8 mouse cellular contexts compared by ENCODE assay signal in the genomic region with DNA sequence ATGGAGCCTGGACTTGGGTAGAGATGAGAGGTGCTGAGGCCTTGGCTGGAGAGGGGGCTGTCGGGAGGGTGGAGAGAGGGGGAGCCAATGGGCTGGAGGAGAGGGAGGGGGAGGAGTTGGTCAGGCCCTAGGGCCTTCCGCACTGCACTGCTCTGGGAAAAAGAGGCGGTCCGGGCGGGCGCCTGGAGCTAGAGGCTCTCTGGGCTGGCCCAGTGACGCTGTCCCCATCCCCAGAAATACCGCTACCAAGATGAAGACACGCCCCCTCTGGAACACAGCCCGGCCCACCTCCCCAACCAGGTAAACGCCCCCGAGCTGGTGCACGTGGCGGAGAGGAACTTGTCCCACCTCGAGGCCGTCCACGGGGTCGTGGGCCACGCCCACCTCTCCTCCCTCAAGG. TPM values are rescaled to one million over a fixed set of nuclear protein-coding genes. Genes with fewer than 3 reads are reported as not detected.
DNase-seq lines count a peak whose midpoint lies in the region; ATAC-seq and TF ChIP-seq lines count a peak whose summit lies in the region.

No protein-coding gene starts in this region.

- H3K27ac ChIP-seq in brown adipose tissue, adult 24 weeks (replicated peaks; ENCODE audit: low read depth, low read length), result no peak overlapping the region
- peak overlapping the region; percentile 94 for H3K27ac ChIP-seq in forebrain, postnatal 0 days (ENCODE audit: low read depth, low read length)
- peak overlapping the region; percentile 98 for H3K27ac ChIP-seq in hindbrain, embryonic 13.5 days
- 0 out of 2 replicates have a peak overlapping the region, but pooled peaks have one; percentile 11 for H3K27ac ChIP-seq in liver, postnatal 0 days (ENCODE audit: low read depth)
- peak overlapping the region; percentile 85; the same call in 1 of the 2 replicates for H3K27ac ChIP-seq in stomach, embryonic 14.5 days (ENCODE audit: low read length)

- no peak for TF ChIP-seq EP300 in liver, postnatal 0 days (IDR thresholded peaks at IDR 0.05; ENCODE audit: low read depth)

- no peaks in the 10 kb centered on the region for H3K9me3 ChIP-seq in forebrain, postnatal 0 days (ENCODE audit: low read length)
- no peaks in the 10 kb centered on the region for H3K9me3 ChIP-seq in hindbrain, embryonic 13.5 days
- H3K9me3 ChIP-seq in liver, postnatal 0 days (ENCODE audit: low read length), result no peaks in the 10 kb centered on the region
- no peaks in the 10 kb centered on the region for H3K9me3 ChIP-seq in stomach, embryonic 14.5 days (ENCODE audit: control insufficient read depth, low read depth, low read length)

- TF ChIP-seq CTCF in forebrain, postnatal 0 days (IDR thresholded peaks at IDR 0.05; ENCODE audit: low read depth), result no peak
- no peak for TF ChIP-seq CTCF in liver, postnatal 0 days (IDR thresholded peaks at IDR 0.05; ENCODE audit: low read depth)

- no peaks in the 10 kb centered on the region for H3K27me3 ChIP-seq in forebrain, postnatal 0 days (ENCODE audit: insufficient read depth, low read length)
- H3K27me3 ChIP-seq in hindbrain, embryonic 13.5 days, result no peaks in the 10 kb centered on the region
- H3K27me3 ChIP-seq in liver, postnatal 0 days (ENCODE audit: insufficient read depth, low read length), result peaks cover 14% of the 10 kb centered on the region; the same call in 1 of the 2 replicates
- H3K27me3 ChIP-seq in stomach, embryonic 14.5 days (ENCODE audit: control insufficient read depth, insufficient read depth, low read length), result no peaks in the 10 kb centered on the region

- peak overlapping the region; percentile 58 for H3K4me2 ChIP-seq in forebrain, postnatal 0 days (ENCODE audit: low read depth)
- H3K4me2 ChIP-seq in hindbrain, embryonic 13.5 days, result peak overlapping the region; percentile 56
- peak overlapping the region; percentile 44 for H3K4me2 ChIP-seq in liver, postnatal 0 days (ENCODE audit: low read depth, low read length)
- H3K4me2 ChIP-seq in stomach, embryonic 14.5 days (replicated peaks; ENCODE audit: low read depth, low read length), result peak overlapping the region; percentile 57

- H3K4me3 ChIP-seq in brown adipose tissue, adult 24 weeks (ENCODE audit: insufficient read depth, low read depth, low read length), result peak overlapping the region; percentile 37
- H3K4me3 ChIP-seq in forebrain, postnatal 0 days (ENCODE audit: low read depth, low read length), result 0 out of 2 replicates have a peak overlapping the region, but pooled peaks have one; percentile 11
- peak overlapping the region; percentile 40 for H3K4me3 ChIP-seq in hindbrain, embryonic 13.5 days
- no peak overlapping the region for H3K4me3 ChIP-seq in liver, postnatal 0 days (ENCODE audit: low read depth, low read length)
- H3K4me3 ChIP-seq in stomach, embryonic 14.5 days (ENCODE audit: low read depth, low read length), result peak overlapping the region; percentile 33

- no peaks in the 10 kb centered on the region for H3K4me1 ChIP-seq in brown adipose tissue, adult 24 weeks (ENCODE audit: control insufficient read depth, insufficient read depth, insufficient read length, low read length)
- peaks cover 52% of the 10 kb centered on the region for H3K4me1 ChIP-seq in forebrain, postnatal 0 days (ENCODE audit: insufficient read depth)
- H3K4me1 ChIP-seq in hindbrain, embryonic 13.5 days (replicated peaks), result peaks cover 94% of the 10 kb centered on the region
- peaks cover 7% of the 10 kb centered on the region for H3K4me1 ChIP-seq in liver, postnatal 0 days (ENCODE audit: insufficient read depth)
- peaks cover 52% of the 10 kb centered on the region for H3K4me1 ChIP-seq in stomach, embryonic 14.5 days (ENCODE audit: control insufficient read depth, insufficient read depth, low read length)

- intact Hi-C loops in left cerebral cortex, postnatal 25 days (cut with DNase I), result no loop called here

- WGBS in forebrain, postnatal 0 days, result 5% methylated on average over 19 of the region's 19 CpGs
- WGBS in hindbrain, embryonic 13.5 days, result 2% methylated on average over 19 of the region's 19 CpGs
- WGBS in liver, postnatal 0 days (ENCODE audit: insufficient replicate concordance), result 39% methylated on average over 18 of the region's 19 CpGs
- WGBS in stomach, embryonic 14.5 days, result 4% methylated on average over 19 of the region's 19 CpGs

- DNase-seq in MN1 (ENCODE audit: low spot score), result peak; percentile 87
- no peak for DNase-seq in forebrain, postnatal 0 days
- DNase-seq in liver, postnatal 0 days, result no peak
- DNase-seq in left cerebral cortex, postnatal 25 days (ENCODE audit: low spot score in 2 of 2), result no peak
- no peak for DNase-seq in urinary bladder, adult 18-20 months (ENCODE audit: low spot score in 2 of 2)

- peaks cover 9% of the 10 kb centered on the region for H3K36me3 ChIP-seq in forebrain, postnatal 0 days (ENCODE audit: insufficient read depth)
- peaks cover 12% of the 10 kb centered on the region for H3K36me3 ChIP-seq in hindbrain, embryonic 13.5 days
- no peaks in the 10 kb centered on the region for H3K36me3 ChIP-seq in liver, postnatal 0 days (replicated peaks; ENCODE audit: insufficient read depth, low read length)
- H3K36me3 ChIP-seq in stomach, embryonic 14.5 days (ENCODE audit: control insufficient read depth, insufficient read depth, low read length), result peaks cover 10% of the 10 kb centered on the region

- 0 out of 2 replicates have a peak overlapping the region, but pooled peaks have one; percentile 31 for H3K9ac ChIP-seq in forebrain, postnatal 0 days
- peak overlapping the region; percentile 62 for H3K9ac ChIP-seq in hindbrain, embryonic 13.5 days
- no peak overlapping the region for H3K9ac ChIP-seq in liver, postnatal 0 days (replicated peaks)
- peak overlapping the region; percentile 28; the same call in 1 of the 2 replicates for H3K9ac ChIP-seq in stomach, embryonic 14.5 days (replicated peaks; ENCODE audit: low read depth, low read length)

- ATAC-seq in forebrain, postnatal 0 days, result no peak
- no peak for ATAC-seq in hindbrain, embryonic 13.5 days (ENCODE audit: low FRiP score)
- ATAC-seq in liver, postnatal 0 days, result peak; percentile 28; the same call in 1 of the 2 replicates
- ATAC-seq in stomach, embryonic 14.5 days (ENCODE audit: insufficient number of reproducible peaks, insufficient read depth, low FRiP score, low read depth), result peak; percentile 66

RNA-seq across cellular contexts. Expression of gene Dlg4, which starts 9.9 kb away (rescaled TPM):
- polyA plus RNA-seq in brown adipose tissue, adult 24 weeks (2012; ENCODE audit: insufficient read depth, insufficient read length, missing spikeins), result 2.4 and 2.7 TPM in 2 replicates
- 214 and 230 TPM in 2 replicates for total RNA-seq in forebrain, postnatal 0 days (2014; rRNA removed)
- polyA plus RNA-seq in forebrain, postnatal 0 days (2015; fragmentation: Nextera tagmentation; extraction: Ambion mirVana), result 12.1 and 14.3 TPM in 2 replicates
- polyA plus RNA-seq in hindbrain, embryonic 13.5 days (2015; fragmentation: Nextera tagmentation; extraction: Ambion mirVana), result 28.1 TPM in 2 replicates
- polyA plus RNA-seq in liver, postnatal 0 days (2015; fragmentation: Nextera tagmentation; extraction: Ambion mirVana), result 0.58 and 0.61 TPM in 2 replicates
- polyA plus RNA-seq in stomach, embryonic 14.5 days (2014; fragmentation: Nextera tagmentation; extraction: Ambion mirVana), result 12.4 and 13.8 TPM in 2 replicates
- 100 to 1,000 TPM; 931 to 954 TPM for total RNA-seq in left cerebral cortex, postnatal 25 days (2021)

RNA-seq across cellular contexts. Expression of gene Acadvl, which starts 11.5 kb away (rescaled TPM):
- polyA plus RNA-seq in brown adipose tissue, adult 24 weeks (2012; ENCODE audit: insufficient read depth, insufficient read length, missing spikeins), result 1,981 and 2,287 TPM in 2 replicates
- total RNA-seq in forebrain, postnatal 0 days (2014; rRNA removed), result 45.1 and 47.7 TPM in 2 replicates
- polyA plus RNA-seq in forebrain, postnatal 0 days (2015; fragmentation: Nextera tagmentation; extraction: Ambion mirVana), result 47.9 and 51.5 TPM in 2 replicates
- polyA plus RNA-seq in hindbrain, embryonic 13.5 days (2015; fragmentation: Nextera tagmentation; extraction: Ambion mirVana), result 56.9 and 59.4 TPM in 2 replicates
- 345 and 367 TPM in 2 replicates for polyA plus RNA-seq in liver, postnatal 0 days (2015; fragmentation: Nextera tagmentation; extraction: Ambion mirVana)
- 61.3 and 62.7 TPM in 2 replicates for polyA plus RNA-seq in stomach, embryonic 14.5 days (2014; fragmentation: Nextera tagmentation; extraction: Ambion mirVana)
- total RNA-seq in left cerebral cortex, postnatal 25 days (2021), result 10 to 100 TPM; 57.4 to 59.3 TPM

RNA-seq across cellular contexts. Expression of gene Dvl2, which starts 26.3 kb away (rescaled TPM):
- polyA plus RNA-seq in brown adipose tissue, adult 24 weeks (2012; ENCODE audit: insufficient read depth, insufficient read length, missing spikeins), result 2.6 and 4.9 TPM in 2 replicates
- 31.9 and 43.9 TPM in 2 replicates for total RNA-seq in forebrain, postnatal 0 days (2014; rRNA removed)
- polyA plus RNA-seq in forebrain, postnatal 0 days (2015; fragmentation: Nextera tagmentation; extraction: Ambion mirVana), result 12.7 and 15.7 TPM in 2 replicates
- 26.8 and 28.6 TPM in 2 replicates for polyA plus RNA-seq in hindbrain, embryonic 13.5 days (2015; fragmentation: Nextera tagmentation; extraction: Ambion mirVana)
- 2.7 and 3.4 TPM in 2 replicates for polyA plus RNA-seq in liver, postnatal 0 days (2015; fragmentation: Nextera tagmentation; extraction: Ambion mirVana)
- 29.0 and 29.9 TPM in 2 replicates for polyA plus RNA-seq in stomach, embryonic 14.5 days (2014; fragmentation: Nextera tagmentation; extraction: Ambion mirVana)
- 10 to 100 TPM; 26.1 to 32.2 TPM for total RNA-seq in left cerebral cortex, postnatal 25 days (2021)

RNA-seq across cellular contexts. Expression of gene Asgr1, which starts 27.2 kb away (rescaled TPM):
- 0.87 TPM in 1 of 2 replicates, not detected in the other for polyA plus RNA-seq in brown adipose tissue, adult 24 weeks (2012; ENCODE audit: insufficient read depth, insufficient read length, missing spikeins)
- 3.0 and 5.4 TPM in 2 replicates for total RNA-seq in forebrain, postnatal 0 days (2014; rRNA removed)
- 4.3 and 4.5 TPM in 2 replicates for polyA plus RNA-seq in forebrain, postnatal 0 days (2015; fragmentation: Nextera tagmentation; extraction: Ambion mirVana)
- 1.5 and 1.7 TPM in 2 replicates for polyA plus RNA-seq in hindbrain, embryonic 13.5 days (2015; fragmentation: Nextera tagmentation; extraction: Ambion mirVana)
- polyA plus RNA-seq in liver, postnatal 0 days (2015; fragmentation: Nextera tagmentation; extraction: Ambion mirVana), result 458 and 462 TPM in 2 replicates
- not detected in 2 replicates for polyA plus RNA-seq in stomach, embryonic 14.5 days (2014; fragmentation: Nextera tagmentation; extraction: Ambion mirVana)
- total RNA-seq in left cerebral cortex, postnatal 25 days (2021), result 1 to 10 TPM; 1.7 to 3.1 TPM

RNA-seq across cellular contexts. Expression of gene Phf23, which starts 31.1 kb away (rescaled TPM):
- 24.2 and 26.4 TPM in 2 replicates for polyA plus RNA-seq in brown adipose tissue, adult 24 weeks (2012; ENCODE audit: insufficient read depth, insufficient read length, missing spikeins)
- total RNA-seq in forebrain, postnatal 0 days (2014; rRNA removed), result 47.6 and 52.7 TPM in 2 replicates
- 48.0 and 49.7 TPM in 2 replicates for polyA plus RNA-seq in forebrain, postnatal 0 days (2015; fragmentation: Nextera tagmentation; extraction: Ambion mirVana)
- polyA plus RNA-seq in hindbrain, embryonic 13.5 days (2015; fragmentation: Nextera tagmentation; extraction: Ambion mirVana), result 72.9 and 74.8 TPM in 2 replicates
- polyA plus RNA-seq in liver, postnatal 0 days (2015; fragmentation: Nextera tagmentation; extraction: Ambion mirVana), result 19.5 and 25.5 TPM in 2 replicates
- 40.2 and 47.9 TPM in 2 replicates for polyA plus RNA-seq in stomach, embryonic 14.5 days (2014; fragmentation: Nextera tagmentation; extraction: Ambion mirVana)
- total RNA-seq in left cerebral cortex, postnatal 25 days (2021), result 10 to 100 TPM; 44.6 to 47.5 TPM

Comparison
In these comparisons a context has a peak if more than half of its experiments do, and no peak if none do; other contexts are left out.
1. ATAC-seq: peak in liver, postnatal 0 days (single experiment) and stomach, embryonic 14.5 days (single experiment); none in forebrain, postnatal 0 days (single experiment) and hindbrain, embryonic 13.5 days (single experiment).
2. Peak in every context shown above with its lines, with median percentiles within 50 percentile points of each other: H3K4me2 ChIP-seq.